Mouse (Mus musculus) heart, postnatal 0 days (tissue): Measurements from ENCODE around the gene Pim3. TPM values are rescaled to one million over a fixed set of nuclear protein-coding genes. Genes with fewer than 3 reads are reported as not detected.

ENCODE experiments used
- ATAC-seq: fragments of 200-750 bp; cut with Nextera tagmentation; 2 replicates; pipeline ENCODE4 v1.8.0; 2017; ENCODE audit warnings: low read depth, moderate number of reproducible peaks, moderate library complexity; ENCODE audit not compliant: insufficient read depth
- DNase-seq: peaks from one replicate; pipeline ENCODE4 v3.0.0-alpha.2; 2016; ENCODE audit warnings: low spot score
- H3K27ac ChIP-seq: fragments of 300-500 bp; sonication (generic); 2 replicates; pipeline ENCODE4 v1.5.1; 2014; ENCODE audit warnings: low read depth, mild to moderate bottlenecking
- H3K27me3 ChIP-seq: fragments of 300-500 bp; sonication (generic); 2 replicates; pipeline ENCODE4 v1.6.1; 2014; ENCODE audit warnings: low read length, mixed read lengths; ENCODE audit not compliant: control insufficient read depth, insufficient read depth
- H3K36me3 ChIP-seq: fragments of 300-500 bp; sonication (generic); replicated peaks from 2 replicates; pipeline ENCODE4 v1.6.1; 2014; ENCODE audit warnings: low read length, mixed read lengths; ENCODE audit not compliant: control insufficient read depth, insufficient read depth
- H3K4me1 ChIP-seq: fragments of 300-500 bp; sonication (generic); 2 replicates; pipeline ENCODE4 v1.6.1; 2014; ENCODE audit warnings: antibody characterized with exemption; ENCODE audit not compliant: control insufficient read depth, insufficient read depth
- H3K4me2 ChIP-seq: fragments of 300-500 bp; sonication (generic); 2 replicates; pipeline ENCODE4 v1.6.1; 2014; ENCODE audit warnings: low read depth, mild to moderate bottlenecking, low read length, moderate library complexity
- H3K4me3 ChIP-seq: fragments of 300-500 bp; sonication (generic); 2 replicates; pipeline ENCODE4 v1.5.1; 2014; ENCODE audit warnings: low read depth, low read length
- H3K9ac ChIP-seq: fragments of 300-500 bp; sonication (generic); replicated peaks from 2 replicates; pipeline ENCODE4 v1.6.1; 2014; ENCODE audit warnings: low read depth, low read length, mixed read lengths
- H3K9me3 ChIP-seq: fragments of 300-500 bp; sonication (generic); replicated peaks from 2 replicates; pipeline ENCODE4 v1.6.1; 2016; ENCODE audit warnings: low read length; ENCODE audit not compliant: control insufficient read depth
- CTCF ChIP-seq: IDR thresholded peaks from 2 replicates; pipeline ENCODE4 v1.5.1; 2016; ENCODE audit warnings: antibody characterized with exemption, control low read depth, low read depth
- EP300 ChIP-seq: IDR thresholded peaks from 2 replicates; pipeline ENCODE4 v1.6.1; 2016; ENCODE audit warnings: antibody characterized with exemption, low read depth
- WGBS: fragments of 180-500 bp; shearing (Covaris S2); extraction: QIAGEN DNeasy Blood & Tissue Kit; methylation state at CpG from one replicate; pipeline ENCODE4 v1.1.7; 2014; 5-methylcytosine and 5-hydroxymethylcytosine counted together
- polyA plus RNA-seq: library from polyadenylated mRNA; unstranded; fragments of >200 nt; fragmentation: Nextera tagmentation; extraction: Ambion mirVana; gene quantifications from 2 replicates; pipeline ENCODE4 v1.2.1, GENCODE M21; 2015
- total RNA-seq: library from RNA; depleted of rRNA; stranded (reverse); fragments of >200 nt; gene quantifications from 2 replicates; pipeline ENCODE4 v1.2.3, GENCODE M21; 2014; ENCODE audit warnings: low replicate concordance; rRNA removed

Gene Pim3
- total and polyA plus RNA-seq, 2 experiments from 2014 or later, result 50.6 to 98.4 TPM

DNA sequence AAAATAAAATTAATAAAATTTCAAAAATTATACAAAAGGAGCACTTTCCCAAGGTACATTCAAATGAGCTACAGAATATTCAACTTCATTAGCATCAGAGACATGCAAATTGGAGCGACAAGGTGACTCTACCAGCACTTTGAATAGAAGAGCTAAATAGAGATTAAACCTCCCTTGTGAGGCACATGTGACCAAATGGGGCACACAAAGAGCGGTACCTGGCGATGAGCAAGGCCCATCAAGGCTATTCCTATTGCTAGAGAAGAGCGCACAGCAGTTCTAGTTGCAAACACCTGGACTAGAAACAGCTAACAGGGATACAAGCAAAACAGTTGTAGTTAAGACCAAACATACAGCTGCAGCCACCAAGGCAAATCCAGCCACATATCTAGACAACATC is 44.4 kb downstream of the Pim3 start:
- no peak overlapping the region for H3K27ac ChIP-seq
- H3K27me3 ChIP-seq, result no peaks in the 10 kb centered on the region
- H3K4me1 ChIP-seq, result no peaks in the 10 kb centered on the region
- no peak overlapping the region for H3K4me2 ChIP-seq
- no peak overlapping the region for H3K9ac ChIP-seq
- 72% methylated on average over 4 of the region's 4 CpGs for WGBS
- ATAC-seq, result no peak
- no peak overlapping the region for H3K4me3 ChIP-seq
- H3K9me3 ChIP-seq, result no peaks in the 10 kb centered on the region
- DNase-seq, result no peak
- TF ChIP-seq CTCF, result no peak
- TF ChIP-seq EP300, result no peak
- H3K36me3 ChIP-seq, result no peaks in the 10 kb centered on the region

DNA sequence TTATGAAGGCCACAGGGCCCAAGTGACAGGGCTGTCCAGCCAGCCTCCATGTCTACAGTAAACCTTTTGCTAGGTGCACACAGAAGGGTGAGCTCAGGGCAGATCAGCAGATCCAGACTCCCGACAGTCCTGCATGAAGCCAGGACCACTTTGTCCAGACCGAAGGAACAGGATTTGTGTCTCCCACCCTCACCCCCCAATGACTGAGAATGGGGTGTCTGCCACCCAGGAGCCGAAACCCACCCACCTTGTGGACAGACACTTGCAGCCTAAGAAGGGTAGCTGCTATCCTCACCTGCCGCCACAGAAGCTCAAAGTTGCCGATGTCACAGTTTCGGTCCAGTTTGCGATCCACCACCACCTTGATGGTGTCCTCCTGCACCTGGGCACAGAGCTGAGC is 53.1 kb downstream of the Pim3 start:
- no peak overlapping the region for H3K4me3 ChIP-seq
- no peaks in the 10 kb centered on the region for H3K9me3 ChIP-seq
- no peaks in the 10 kb centered on the region for H3K4me1 ChIP-seq
- no peak for DNase-seq
- WGBS, result 89% methylated on average over 7 of the region's 7 CpGs
- H3K27me3 ChIP-seq, result peaks cover 3% of the 10 kb centered on the region; the same call in 1 of the 2 replicates
- no peak overlapping the region for H3K27ac ChIP-seq
- H3K9ac ChIP-seq, result no peak overlapping the region
- H3K4me2 ChIP-seq, result no peak overlapping the region
- ATAC-seq, result no peak
- no peaks in the 10 kb centered on the region for H3K36me3 ChIP-seq
- TF ChIP-seq CTCF (no peak), EP300 (no peak)

Other genes starting within 250 kb of the Pim3 start
- 35.8 and 36.8 TPM in 2 replicates for gene Brd1, start 128.0 kb upstream of the Pim3 start, total RNA-seq
- 7.9 and 9.9 TPM in 2 replicates for gene Brd1, start 128.0 kb upstream of the Pim3 start, polyA plus RNA-seq
- gene Zbed4, start 110.5 kb upstream of the Pim3 start, total RNA-seq, result 15.7 and 16.6 TPM in 2 replicates
- gene Zbed4, start 110.5 kb upstream of the Pim3 start, polyA plus RNA-seq, result 4.0 and 5.1 TPM in 2 replicates
- 19.5 and 21.8 TPM in 2 replicates for gene Alg12, start 42.9 kb upstream of the Pim3 start, total RNA-seq
- gene Alg12, start 42.9 kb upstream of the Pim3 start, polyA plus RNA-seq, result 6.4 and 6.5 TPM in 2 replicates
- 23.3 and 24.0 TPM in 2 replicates for gene Creld2, start 42.5 kb upstream of the Pim3 start, total RNA-seq
- gene Creld2, start 42.5 kb upstream of the Pim3 start, polyA plus RNA-seq, result 26.3 and 35.3 TPM in 2 replicates
- not detected in 2 replicates for gene Ttll8, start 92.2 kb downstream of the Pim3 start, total RNA-seq
- gene Ttll8, start 92.2 kb downstream of the Pim3 start, polyA plus RNA-seq, result not detected in 2 replicates
- gene Mlc1, start 116.8 kb downstream of the Pim3 start, total RNA-seq, result not detected in 2 replicates
- 0.04 TPM in 1 of 2 replicates, not detected in the other for gene Mlc1, start 116.8 kb downstream of the Pim3 start, polyA plus RNA-seq
- gene Mov10l1, start 120.7 kb downstream of the Pim3 start, total RNA-seq, result 74.3 and 85.9 TPM in 2 replicates
- 114 and 124 TPM in 2 replicates for gene Mov10l1, start 120.7 kb downstream of the Pim3 start, polyA plus RNA-seq
- 0.70 TPM in 1 of 2 replicates, not detected in the other for gene Panx2, start 197.5 kb downstream of the Pim3 start, total RNA-seq
- gene Panx2, start 197.5 kb downstream of the Pim3 start, polyA plus RNA-seq, result 0.93 and 1.0 TPM in 2 replicates
- 59.2 and 61.2 TPM in 2 replicates for gene Trabd, start 212.9 kb downstream of the Pim3 start, total RNA-seq
- gene Trabd, start 212.9 kb downstream of the Pim3 start, polyA plus RNA-seq, result 46.6 and 46.7 TPM in 2 replicates
- gene Selenoo, start 226.9 kb downstream of the Pim3 start, total RNA-seq, result 35.4 and 39.1 TPM in 2 replicates
- gene Selenoo, start 226.9 kb downstream of the Pim3 start, polyA plus RNA-seq, result 10.3 and 11.3 TPM in 2 replicates